Mouse (Mus musculus) cerebellum, adult 2 months (tissue): Measurements from ENCODE around the gene Fance. TPM values are rescaled to one million over a fixed set of nuclear protein-coding genes. Genes with fewer than 3 reads are reported as not detected.

Source experiments
- DNase-seq, 2 experiments: peaks; one replicate each; pipeline ENCODE4 v3.0.0; 2021
- H3K27ac ChIP-seq: fragments of 200-500 bp; 2 replicates; pipeline ENCODE4 v1.5.1; 2012; ENCODE audit warnings: low read length, control low read depth, inconsistent platforms; ENCODE audit not compliant: insufficient read depth
- H3K27me3 ChIP-seq: fragments of 200-500 bp; 2 replicates; pipeline ENCODE4 v1.6.1; 2012; ENCODE audit warnings: inconsistent platforms, mild to moderate bottlenecking, low read length, moderate library complexity; ENCODE audit not compliant: control insufficient read depth, insufficient read depth
- H3K4me1 ChIP-seq: fragments of 200-500 bp; 2 replicates; pipeline ENCODE4 v1.6.1; 2011; ENCODE audit warnings: low read length; ENCODE audit not compliant: control insufficient read depth, insufficient read depth
- H3K4me3 ChIP-seq: fragments of 200-500 bp; replicated peaks from 2 replicates; pipeline ENCODE3; 2011; ENCODE audit warnings: mild to moderate bottlenecking, low read depth, low read length, control low read depth; ENCODE audit not compliant: insufficient read depth
- CTCF ChIP-seq: fragments of 200-500 bp; IDR thresholded peaks from 2 replicates; pipeline ENCODE4 v1.5.1; 2011; ENCODE audit warnings: low read depth, mild to moderate bottlenecking, control low read depth, low read length, moderate library complexity, borderline replicate concordance; ENCODE audit not compliant: insufficient read depth
- POLR2A ChIP-seq: fragments of 200-500 bp; IDR thresholded peaks from 2 replicates; pipeline ENCODE4 v1.6.1; 2011; ENCODE audit warnings: low read length, control low read depth, borderline replicate concordance; ENCODE audit not compliant: insufficient read depth
- WGBS: fragments of 180-500 bp; shearing (Covaris S2); methylation state at CpG from one replicate; pipeline ENCODE4 v1.1.7; 2018; 5-methylcytosine and 5-hydroxymethylcytosine counted together
- polyA plus RNA-seq: library from polyadenylated mRNA; depleted of rRNA; stranded (reverse); fragments of >200 nt; gene quantifications from 2 replicates; pipeline ENCODE4 v1.2.3, GENCODE M21; 2012

Gene Fance
- polyA plus RNA-seq, 1 experiment: 16.5 TPM

DNA sequence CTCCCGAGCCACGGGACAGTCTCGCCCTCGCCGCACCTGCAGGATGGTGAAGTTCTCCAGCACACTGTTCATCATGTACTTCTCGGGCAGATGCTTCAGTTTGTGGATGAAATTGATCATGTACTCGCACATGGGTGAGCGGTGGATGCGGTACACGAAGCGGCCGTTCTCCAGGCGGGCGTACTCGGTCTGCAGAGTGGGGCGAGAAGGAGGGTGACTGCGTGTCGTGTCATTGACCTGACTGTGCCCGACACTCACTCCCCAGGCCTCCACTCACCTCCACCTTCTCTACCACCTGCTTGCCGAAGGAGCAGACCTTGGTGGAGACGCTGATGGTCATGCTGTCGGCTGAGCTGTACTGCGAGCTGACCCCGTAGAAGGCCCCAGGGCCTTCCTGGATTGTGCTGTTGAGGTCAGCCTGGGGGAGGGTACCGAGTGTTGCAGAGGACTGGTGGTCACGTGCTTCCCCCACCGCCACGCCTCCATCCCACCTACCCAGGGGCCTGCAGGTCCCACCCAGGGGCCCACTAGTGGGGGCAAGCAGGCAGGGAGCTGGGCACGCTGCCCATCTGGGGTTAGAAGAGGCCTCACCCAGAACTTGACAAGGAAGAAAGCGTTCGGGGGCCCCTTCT is 19.7 kb downstream of the Fance start:
- Histone ChIP-seq H3K27me3 (no peaks in the 10 kb centered on the region), H3K4me3 (no peak overlapping the region), H3K27ac (no peak overlapping the region), H3K4me1 (peaks cover under 1% of the 10 kb centered on the region; the same call in 1 of the 2 replicates)
- DNase-seq: no peak
- TF ChIP-seq CTCF: no peak
- no peak for TF ChIP-seq POLR2A
- WGBS: 68% methylated on average over 31 of the region's 31 CpGs

DNA sequence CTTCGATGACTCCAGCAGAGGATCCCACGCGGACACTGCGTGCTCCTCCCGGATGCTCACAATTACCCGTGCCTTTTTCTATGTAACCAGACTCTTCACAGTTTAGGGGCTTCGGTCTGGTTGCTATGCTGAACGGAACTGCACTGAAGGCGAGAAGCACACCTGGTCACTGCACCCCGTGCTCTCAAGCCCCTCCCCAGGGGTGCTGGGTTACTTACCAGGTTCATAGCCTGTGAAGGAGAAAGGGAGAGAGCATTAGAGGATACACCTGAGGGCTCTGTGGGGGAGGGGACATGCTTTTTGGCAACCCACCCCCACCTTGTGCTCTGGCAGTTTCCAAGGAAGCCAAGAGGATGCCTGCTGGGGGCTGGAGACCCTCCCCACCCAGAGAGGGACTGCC is 21.9 kb downstream of the Fance start:
- WGBS: 68% methylated on average over 10 of the region's 10 CpGs
- no peaks in the 10 kb centered on the region for H3K27me3 ChIP-seq
- H3K27ac ChIP-seq: no peak overlapping the region
- DNase-seq: no peak
- TF ChIP-seq POLR2A: no peak
- no peak for TF ChIP-seq CTCF
- H3K4me1 ChIP-seq: no peaks in the 10 kb centered on the region
- no peak overlapping the region for H3K4me3 ChIP-seq

DNA sequence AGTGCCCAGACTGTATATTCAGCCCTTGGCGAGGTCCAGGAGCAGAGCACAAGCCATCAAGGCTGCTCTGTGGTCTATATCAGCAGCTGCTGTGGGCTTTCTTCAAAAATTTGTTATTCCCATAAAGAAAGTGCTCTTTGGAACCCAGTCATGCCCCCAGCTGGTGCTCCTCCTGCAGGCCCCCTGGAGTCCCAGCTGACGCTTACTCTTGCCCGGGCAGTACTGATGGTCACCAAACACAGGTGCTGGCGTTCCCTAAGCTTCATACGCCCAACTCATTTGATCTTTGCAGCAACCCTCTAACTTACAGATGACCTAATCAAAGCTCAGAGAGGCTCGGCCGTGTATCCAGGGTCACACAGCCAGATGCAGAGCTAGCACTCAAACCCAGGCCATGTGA is 24.2 kb downstream of the Fance start:
- TF ChIP-seq POLR2A (no peak), CTCF (no peak)
- DNase-seq: no peak
- Histone ChIP-seq H3K4me1 (no peaks in the 10 kb centered on the region), H3K27me3 (no peaks in the 10 kb centered on the region), H3K4me3 (no peak overlapping the region), H3K27ac (no peak overlapping the region)
- WGBS: 69% methylated on average over 7 of the region's 7 CpGs

DNA sequence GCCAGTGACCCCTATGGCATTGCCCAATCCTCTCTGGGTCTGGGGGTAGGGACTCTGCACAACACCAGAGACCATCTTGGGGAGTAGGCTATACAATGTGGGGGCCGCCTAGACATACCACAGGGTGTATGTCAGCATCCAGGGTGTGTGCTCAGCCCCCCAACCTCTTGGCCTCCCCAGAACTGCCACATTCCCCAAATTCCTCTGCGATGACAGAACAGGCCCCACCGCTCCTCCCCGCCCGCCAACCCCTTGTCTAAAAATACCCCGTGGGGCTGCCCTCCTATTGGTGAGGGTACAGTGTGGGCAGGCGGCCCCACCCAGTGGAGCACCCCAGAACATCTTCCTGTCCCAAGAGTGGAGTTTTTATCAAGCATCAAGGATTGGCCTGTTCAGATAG is 27.3 kb downstream of the Fance start:
- no peaks in the 10 kb centered on the region for H3K4me1 ChIP-seq
- 81% methylated on average over 7 of the region's 7 CpGs for WGBS
- no peak for DNase-seq
- H3K27ac ChIP-seq: no peak overlapping the region
- H3K27me3 ChIP-seq: no peaks in the 10 kb centered on the region
- TF ChIP-seq POLR2A (no peak), CTCF (no peak)
- no peak overlapping the region for H3K4me3 ChIP-seq

DNA sequence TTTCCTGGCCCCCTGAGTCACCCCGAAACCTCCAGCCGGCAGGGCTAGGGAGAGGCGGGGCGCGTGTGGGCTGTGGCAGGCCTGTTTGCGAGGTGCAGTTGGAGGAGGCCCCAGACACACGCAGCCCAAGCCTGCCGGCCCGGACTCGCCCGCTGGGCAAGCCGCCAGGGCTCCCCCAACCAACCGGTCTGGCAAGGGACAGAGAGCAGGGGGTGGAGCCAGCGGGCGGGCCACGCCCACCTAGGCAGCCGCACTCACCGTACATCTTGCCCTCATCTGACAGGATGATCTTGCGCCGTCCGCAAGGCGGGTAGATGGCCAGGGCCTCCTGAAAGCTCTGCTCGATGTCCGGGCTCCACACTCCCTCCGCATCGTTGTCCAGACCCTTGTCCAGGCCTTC is 27.8 kb downstream of the Fance start:
- H3K27me3 ChIP-seq: no peaks in the 10 kb centered on the region
- no peaks in the 10 kb centered on the region for H3K4me1 ChIP-seq
- no peak overlapping the region for H3K27ac ChIP-seq
- TF ChIP-seq CTCF: no peak
- no peak for TF ChIP-seq POLR2A
- DNase-seq: peak; percentile 50 to 59
- WGBS: 5% methylated on average over 26 of the region's 26 CpGs
- H3K4me3 ChIP-seq: no peak overlapping the region

DNA sequence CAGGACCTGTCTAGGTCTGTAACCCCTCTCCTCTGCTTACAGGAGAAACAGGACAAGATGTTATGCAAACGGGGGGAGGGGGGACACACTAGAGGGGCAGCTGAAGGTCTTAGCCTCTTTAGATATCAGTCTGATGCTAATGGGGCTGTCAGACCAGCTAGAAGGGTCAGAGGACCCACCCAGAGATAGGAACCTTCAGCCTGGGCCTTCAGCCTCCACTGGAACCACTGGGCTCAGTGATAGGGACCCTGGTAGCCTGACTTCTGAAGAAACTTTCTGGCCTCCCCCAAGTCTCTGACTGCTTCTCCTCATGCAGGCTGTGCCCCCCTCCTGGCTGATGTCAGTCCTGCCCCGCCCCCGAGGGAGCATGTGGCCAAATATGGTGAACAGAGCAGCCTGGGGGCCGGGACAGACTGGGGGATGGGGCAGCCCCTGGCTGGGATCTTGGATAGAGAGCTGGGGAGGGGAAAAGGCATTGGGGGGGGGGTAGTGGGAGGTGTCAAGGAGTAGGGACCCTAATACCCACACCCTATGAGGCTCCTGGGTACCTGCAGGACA is 30.8 kb downstream of the Fance start:
- 37% methylated on average over 4 of the region's 4 CpGs for WGBS
- DNase-seq: no peak
- no peak overlapping the region for H3K27ac ChIP-seq
- no peaks in the 10 kb centered on the region for H3K27me3 ChIP-seq
- H3K4me3 ChIP-seq: no peak overlapping the region
- no peak for TF ChIP-seq CTCF
- no peak for TF ChIP-seq POLR2A
- no peaks in the 10 kb centered on the region for H3K4me1 ChIP-seq

DNA sequence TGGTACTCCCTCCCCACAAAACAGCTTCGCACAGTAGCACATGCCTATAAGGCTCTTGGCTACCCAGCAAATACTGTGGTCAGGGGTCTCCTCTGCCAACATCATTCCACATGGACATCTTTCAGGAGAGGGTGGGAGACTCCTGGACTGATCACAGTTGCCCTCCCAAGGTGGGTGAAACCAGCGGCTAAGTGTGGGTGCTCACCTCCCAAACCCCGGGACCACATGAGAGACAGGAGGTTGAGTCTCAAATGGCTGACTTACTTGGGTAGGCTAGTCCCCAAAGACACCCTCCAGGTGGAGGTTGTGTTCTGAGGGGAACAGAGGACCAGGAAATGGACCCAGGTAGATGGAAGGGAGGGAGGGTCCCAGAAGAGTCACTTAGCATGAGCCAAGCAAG is 31.4 kb downstream of the Fance start:
- WGBS: 84% methylated on average over 3 of the region's 3 CpGs
- no peak for DNase-seq
- no peak overlapping the region for H3K4me3 ChIP-seq
- TF ChIP-seq POLR2A (no peak), CTCF (no peak)
- H3K27ac ChIP-seq: no peak overlapping the region
- H3K27me3 ChIP-seq: no peaks in the 10 kb centered on the region; the same call in 1 of the 2 replicates
- H3K4me1 ChIP-seq: no peaks in the 10 kb centered on the region

DNA sequence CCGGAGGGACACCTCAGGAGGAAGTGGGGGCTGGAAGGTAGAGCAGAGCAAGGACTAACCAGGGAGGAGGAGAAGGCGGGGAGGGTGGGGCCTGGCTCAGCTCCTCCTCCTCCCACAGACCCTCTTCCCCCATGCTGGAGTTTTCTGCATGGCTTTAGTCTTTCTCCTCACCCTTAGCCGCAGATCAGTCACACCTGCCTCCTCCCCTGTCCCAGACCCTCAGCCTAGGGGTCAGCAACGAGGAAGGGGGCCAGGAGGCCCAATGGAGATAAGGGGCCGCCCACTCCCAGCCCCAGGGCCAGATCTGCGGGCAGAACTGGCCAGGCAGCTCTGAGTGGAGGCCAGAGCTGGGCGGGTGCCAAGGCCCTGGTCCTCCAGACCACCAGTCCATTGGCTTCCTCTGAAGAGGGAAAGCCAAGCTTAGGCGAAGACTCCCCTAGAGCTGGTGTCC is 32.0 kb downstream of the Fance start:
- Histone ChIP-seq H3K4me3 (no peak overlapping the region), H3K27ac (no peak overlapping the region), H3K27me3 (peaks cover 1% of the 10 kb centered on the region; the same call in 1 of the 2 replicates), H3K4me1 (no peaks in the 10 kb centered on the region)
- no peak for TF ChIP-seq POLR2A
- no peak for TF ChIP-seq CTCF
- 11% methylated on average over 8 of the region's 8 CpGs for WGBS
- DNase-seq: no peak
